Mouse (Mus musculus) ES-Bruce4 (cell line): ENCODE measurements at regions not wholly inside any gene's neighbourhood (a gene's known extent, or its start where the extent isn't known, plus 50 kb on each side); places are given as distances from the start of the nearest gene placed in this dataset.

Source experiments
- H3K27ac ChIP-seq: 2 replicates; pipeline ENCODE4 v1.5.1; 2012; ENCODE audit warnings: low read length, inconsistent platforms; ENCODE audit not compliant: insufficient read depth
- H3K27me3 ChIP-seq: 2 replicates; pipeline ENCODE4 v1.6.1; 2012; ENCODE audit warnings: mild to moderate bottlenecking, low read length, inconsistent platforms; ENCODE audit not compliant: control insufficient read depth, poor library complexity, insufficient read depth, severe bottlenecking
- H3K36me3 ChIP-seq: 2 replicates; pipeline ENCODE4 v1.6.1; 2012; ENCODE audit warnings: inconsistent platforms, mild to moderate bottlenecking, low read length, moderate library complexity; ENCODE audit not compliant: control insufficient read depth, poor library complexity, insufficient read depth, severe bottlenecking
- H3K4me1 ChIP-seq: one replicate; pipeline ENCODE4 v1.8.1; 2011; ENCODE audit warnings: low read length; ENCODE audit not compliant: control insufficient read depth, insufficient read depth
- H3K4me3 ChIP-seq: 2 replicates; pipeline ENCODE4 v1.5.1; 2011; ENCODE audit warnings: low read depth, mild to moderate bottlenecking, low read length
- H3K9ac ChIP-seq: 2 replicates; pipeline ENCODE4 v1.6.1; 2012; ENCODE audit warnings: low read depth, mild to moderate bottlenecking, inconsistent platforms; ENCODE audit not compliant: poor library complexity, severe bottlenecking
- H3K9me3 ChIP-seq: replicated peaks from 2 replicates; pipeline ENCODE4 v1.6.1; 2012; ENCODE audit warnings: mild to moderate bottlenecking, low read length, inconsistent platforms; ENCODE audit not compliant: control insufficient read depth, poor library complexity, insufficient read depth, severe bottlenecking
- CTCF ChIP-seq: IDR thresholded peaks from one replicate; pipeline ENCODE4 v1.8.1; 2011; ENCODE audit warnings: low read depth, low read length
- EP300 ChIP-seq: IDR thresholded peaks from 2 replicates; pipeline ENCODE4 v1.6.1; 2011; ENCODE audit warnings: low read depth, low read length; ENCODE audit not compliant: insufficient read depth
- POLR2A ChIP-seq: IDR thresholded peaks from one replicate; pipeline ENCODE4 v1.8.1; 2011; ENCODE audit warnings: low read length; ENCODE audit not compliant: insufficient read depth

GRCm38 (mm10) chr4:7753931-7754330 is 484.9 kb downstream of the Car8 start:
- Histone ChIP-seq H3K27me3 (no peaks in the 10 kb centered on the region), H3K27ac (no peak overlapping the region), H3K4me1 (no peaks in the 10 kb centered on the region), H3K9ac (no peak overlapping the region), H3K4me3 (no peak overlapping the region), H3K9me3 (no peaks in the 10 kb centered on the region), H3K36me3 (no peaks in the 10 kb centered on the region)
- TF ChIP-seq EP300 (no peak), POLR2A (no peak), CTCF (no peak)

- Histone ChIP-seq H3K36me3 (no peaks in the 10 kb centered on the region), H3K4me1 (no peaks in the 10 kb centered on the region), H3K9me3 (no peaks in the 10 kb centered on the region), H3K27ac (no peak overlapping the region), H3K27me3 (no peaks in the 10 kb centered on the region), H3K9ac (no peak overlapping the region), H3K4me3 (no peak overlapping the region)
- no peak for TF ChIP-seq CTCF
- TF ChIP-seq EP300: no peak
- TF ChIP-seq POLR2A: no peak
These were observed 487.6 kb downstream of the Car8 start for GRCm38 (mm10) chr4:7751208-7751607.

- H3K4me3 ChIP-seq: no peak overlapping the region
- H3K27me3 ChIP-seq: no peaks in the 10 kb centered on the region
- H3K9me3 ChIP-seq: no peaks in the 10 kb centered on the region; the same call in 1 of the 2 replicates
- no peak overlapping the region for H3K27ac ChIP-seq
- TF ChIP-seq EP300: no peak
- TF ChIP-seq CTCF: no peak
- no peak overlapping the region for H3K9ac ChIP-seq
- no peaks in the 10 kb centered on the region for H3K4me1 ChIP-seq
- H3K36me3 ChIP-seq: no peaks in the 10 kb centered on the region
These were observed 515.9 kb downstream of the Car8 start for GRCm38 (mm10) chr4:7722893-7723292.

- H3K4me3 ChIP-seq: no peak overlapping the region
- H3K27me3 ChIP-seq: no peaks in the 10 kb centered on the region
- H3K9me3 ChIP-seq: no peaks in the 10 kb centered on the region
- H3K36me3 ChIP-seq: no peaks in the 10 kb centered on the region
- H3K4me1 ChIP-seq: no peaks in the 10 kb centered on the region
- H3K9ac ChIP-seq: no peak overlapping the region
- TF ChIP-seq EP300 (no peak), POLR2A (no peak), CTCF (no peak)
- no peak overlapping the region for H3K27ac ChIP-seq
These were observed 550.3 kb downstream of the Car8 start for GRCm38 (mm10) chr4:7688516-7688915.

- no peak overlapping the region for H3K9ac ChIP-seq
- TF ChIP-seq EP300: no peak
- no peak for TF ChIP-seq CTCF
- no peak for TF ChIP-seq POLR2A
- no peaks in the 10 kb centered on the region for H3K4me1 ChIP-seq
- H3K9me3 ChIP-seq: no peaks in the 10 kb centered on the region
- H3K27me3 ChIP-seq: no peaks in the 10 kb centered on the region
- H3K36me3 ChIP-seq: no peaks in the 10 kb centered on the region
- H3K27ac ChIP-seq: no peak overlapping the region
- H3K4me3 ChIP-seq: no peak overlapping the region
These were observed 551.6 kb downstream of the Car8 start for GRCm38 (mm10) chr4:7687231-7687630.

- Histone ChIP-seq H3K4me1 (no peaks in the 10 kb centered on the region), H3K9me3 (no peaks in the 10 kb centered on the region), H3K9ac (no peak overlapping the region), H3K4me3 (no peak overlapping the region), H3K27me3 (no peaks in the 10 kb centered on the region), H3K36me3 (no peaks in the 10 kb centered on the region), H3K27ac (no peak overlapping the region)
- TF ChIP-seq POLR2A: no peak
- no peak for TF ChIP-seq CTCF
- no peak for TF ChIP-seq EP300
These were observed 568.1 kb downstream of the Car8 start for GRCm38 (mm10) chr4:7670795-7671105.
